Mouse (Mus musculus): ENCODE data around the gene Gabre.

Gabre gene

DNA sequence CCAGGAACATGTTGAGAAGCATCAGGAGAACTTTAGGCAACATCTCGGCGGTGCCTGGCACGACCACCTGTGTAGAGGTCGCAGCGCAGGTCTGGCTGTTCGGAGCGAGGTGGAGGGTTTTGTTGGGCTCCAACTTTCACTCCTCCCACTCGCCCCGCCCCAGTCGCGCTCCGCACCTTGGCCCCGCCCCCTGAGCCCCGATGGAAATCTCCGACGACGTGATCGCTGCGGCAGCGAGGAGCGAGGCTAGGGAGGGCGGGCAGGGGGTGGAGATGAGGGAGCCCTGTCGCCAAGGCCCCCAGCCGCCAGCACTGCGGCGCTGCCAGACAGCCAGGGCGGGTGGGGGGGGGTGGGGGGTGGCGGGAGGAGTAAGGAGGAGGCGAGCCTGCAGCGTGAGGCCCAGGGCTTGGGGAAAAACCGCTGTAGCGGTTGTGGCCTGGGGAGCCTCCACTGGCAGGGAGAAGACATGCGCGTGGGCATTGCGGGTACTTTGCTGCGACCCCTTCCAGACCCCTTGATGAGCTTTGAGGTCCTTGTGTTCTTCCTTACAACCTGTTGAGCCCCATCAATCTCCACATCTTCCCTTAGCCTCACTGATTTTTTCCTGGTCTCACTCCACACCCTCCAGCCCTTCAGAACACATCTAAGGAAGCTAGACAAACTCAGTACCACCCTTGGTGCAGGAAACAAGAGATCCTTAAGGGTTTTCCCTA is at the start of gene Gabre:
TSS of gene Gabre (minus strand) at position 145 of the 713 bp plus-strand sequence.
- no peak for DNase-seq (ENCODE audit: low spot score in 2 of 2)

DNA sequence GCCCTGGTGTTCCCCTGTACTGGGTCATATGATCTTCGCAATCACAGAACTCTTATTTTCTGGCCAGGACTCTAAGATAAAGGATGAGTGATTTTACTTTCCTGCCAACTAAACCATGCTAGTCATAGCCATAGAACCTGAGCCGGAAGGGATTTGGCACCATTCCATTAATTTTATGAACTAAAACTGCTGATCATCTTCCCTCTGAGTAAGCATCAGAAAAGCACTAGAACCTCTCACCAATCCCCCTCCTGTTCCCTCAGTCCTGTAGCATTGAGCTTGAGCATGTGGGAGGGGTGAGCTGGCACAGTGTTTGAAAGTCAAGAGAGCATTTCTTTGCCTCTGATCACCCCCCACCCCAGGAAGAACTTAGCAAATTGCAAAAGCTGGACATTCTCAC is 23.2 kb upstream of the Gabre start:
- DNase-seq (ENCODE audit: low spot score in 2 of 2) = no peak

DNA sequence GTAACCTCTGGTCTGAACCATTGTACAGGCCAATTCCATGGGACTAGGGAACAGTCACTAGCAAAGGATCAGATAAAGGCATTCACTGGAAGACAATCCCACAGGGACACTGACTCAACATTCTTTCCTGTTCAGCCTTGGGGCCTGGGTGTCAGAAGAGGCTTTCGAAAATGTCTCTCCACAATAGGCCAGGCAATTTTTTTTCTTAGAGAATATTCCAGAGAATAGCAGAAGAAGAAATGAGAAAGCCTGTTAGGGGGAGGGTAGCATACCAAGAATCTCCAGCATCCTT is 715 bp upstream of the Gabre start:
- DNase-seq (ENCODE audit: low spot score in 2 of 2) = no peak

DNA sequence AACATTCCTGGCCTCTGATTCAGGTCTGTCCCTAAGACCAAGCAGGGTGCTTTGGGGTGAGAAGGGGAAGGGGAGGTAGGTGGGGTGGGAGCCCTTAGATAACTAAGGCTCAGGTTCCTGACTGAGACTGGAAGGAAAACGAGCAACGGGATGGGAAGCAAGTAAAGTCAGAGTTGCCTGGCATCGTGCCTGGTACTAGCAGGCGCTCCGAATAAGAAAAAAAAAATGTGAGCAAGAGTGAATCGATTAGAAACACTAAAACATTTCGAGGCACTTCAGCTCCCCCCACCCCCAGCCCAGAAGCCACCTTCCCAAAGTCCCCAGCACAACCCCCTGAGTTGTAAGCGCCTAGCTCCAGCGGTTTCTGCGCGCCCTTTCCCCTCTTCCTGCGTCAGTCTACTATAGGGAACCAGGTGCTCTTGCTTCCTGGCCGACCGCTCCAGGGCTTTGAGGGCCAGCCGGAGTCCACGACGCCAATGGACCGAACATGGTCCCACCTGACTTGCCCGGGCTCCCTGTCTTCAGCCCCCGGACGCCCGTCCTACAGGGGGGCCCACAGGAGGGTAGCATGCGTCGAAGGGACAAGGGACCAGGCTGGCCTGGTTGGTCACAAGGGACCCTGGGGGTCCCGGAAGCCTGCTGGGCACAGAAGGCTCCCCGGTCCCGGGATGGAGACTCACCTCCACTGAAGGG is 491 bp downstream of the Gabre start:
- DNase-seq (ENCODE audit: low spot score in 2 of 2) = no peak

DNA sequence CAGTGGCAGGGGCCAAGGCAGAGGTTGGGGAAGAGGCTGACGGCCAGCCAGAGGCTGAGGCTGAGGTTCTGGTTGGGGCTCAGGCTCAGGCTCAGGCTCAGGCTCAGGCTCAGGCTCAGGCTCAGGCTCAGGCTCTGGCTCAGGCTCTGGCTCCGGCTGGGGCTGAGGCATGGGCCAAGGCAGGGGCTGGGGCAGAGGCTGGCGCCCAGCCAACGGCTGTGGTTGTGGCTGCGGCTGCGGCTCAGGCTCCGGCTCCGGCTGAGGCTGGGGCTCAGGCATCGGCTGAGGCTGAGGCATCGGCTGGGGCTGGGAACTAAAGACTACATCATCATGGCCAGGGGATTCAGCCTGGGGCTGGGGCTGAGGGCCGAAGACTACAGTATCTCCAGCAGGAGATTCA is 4.0 kb downstream of the Gabre start:
- no peak for DNase-seq (ENCODE audit: low spot score in 2 of 2)

DNA sequence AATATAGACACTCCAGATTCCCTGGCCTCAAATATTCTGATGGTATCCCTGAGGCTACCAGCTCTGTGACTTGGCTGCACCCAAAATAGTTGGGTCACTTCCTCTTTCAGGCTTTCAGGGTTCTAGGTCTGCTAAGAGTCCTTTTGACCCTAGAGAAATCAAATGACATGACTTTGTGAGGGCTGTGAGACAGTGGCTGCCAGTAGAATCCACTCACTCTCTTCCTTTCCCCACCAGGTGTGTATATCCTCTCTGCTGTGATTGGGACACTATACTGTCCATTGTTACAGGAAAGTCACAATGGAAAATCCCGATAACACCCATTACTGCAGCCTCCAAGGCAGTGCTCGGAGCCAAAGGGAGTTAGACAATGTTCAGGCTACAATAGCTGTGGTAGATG is 52.9 kb downstream of the Gabre start, which contains the start of gene Magea4:
TSS of gene Magea4 (plus strand) at position 301 of the 400 bp plus-strand sequence.
- DNase-seq (ENCODE audit: low spot score in 2 of 2) = no peak

All from left cerebral cortex, adult 9 months (tissue).